Mouse (Mus musculus): ENCODE data around the gene Brpf3.

- no peak for TF ChIP-seq HCFC1 (IDR thresholded peaks at IDR 0.05; ENCODE audit: borderline replicate concordance, insufficient read depth, low read length)
- TF ChIP-seq CHD2 (IDR thresholded peaks at IDR 0.05; ENCODE audit: low read depth, low read length), result no peak
Observed at GRCm38 (mm10) chr17:28876331-28876730, 75.4 kb downstream of the Brpf3 start.

Data from ES-E14 (cell line).